Mouse (Mus musculus): Measurements from ENCODE around the gene Notch2.

- no peak for TF ChIP-seq CTCF (IDR thresholded peaks at IDR 0.05; ENCODE audit: borderline replicate concordance, insufficient read depth, low read length)
- no peak for TF ChIP-seq POLR2A (IDR thresholded peaks at IDR 0.05; ENCODE audit: low read depth, low read length)
Measured at GRCm38 (mm10) chr3:97987153-97987552, 26.2 kb upstream of the Notch2 start.
